Mouse (Mus musculus) testis, adult 2 months (tissue): ENCODE measurements at regions not wholly inside any gene's neighbourhood (a gene's known extent, or its start where the extent isn't known, plus 50 kb on each side); places are given as distances from the start of the nearest gene placed in this dataset.
"Not testable (repeated sequence)": the region's sequence is repeated elsewhere in the genome, so short reads cannot be mapped to it uniquely, and the experiment has no call there.

ENCODE experiments used
- H3K27ac ChIP-seq: fragments of 200-500 bp; 2 replicates; pipeline ENCODE4 v1.5.1; 2012; ENCODE audit warnings: low read depth, low read length; ENCODE audit not compliant: control insufficient read depth, insufficient read depth
- H3K27me3 ChIP-seq: fragments of 200-500 bp; 2 replicates; pipeline ENCODE4 v1.6.1; 2012; ENCODE audit warnings: mild to moderate bottlenecking, low read length, moderate library complexity; ENCODE audit not compliant: control insufficient read depth, insufficient read depth
- H3K36me3 ChIP-seq: fragments of 200-500 bp; 2 replicates; pipeline ENCODE4 v1.6.1; 2012; ENCODE audit warnings: mild to moderate bottlenecking, low read length; ENCODE audit not compliant: control insufficient read depth, insufficient read depth
- H3K4me1 ChIP-seq: fragments of 200-500 bp; 2 replicates; pipeline ENCODE4 v1.6.1; 2012; ENCODE audit warnings: low read length; ENCODE audit not compliant: control insufficient read depth, insufficient read depth
- H3K4me3 ChIP-seq: fragments of 200-500 bp; 2 replicates; pipeline ENCODE4 v1.5.1; 2012; ENCODE audit warnings: low read depth, mild to moderate bottlenecking, low read length, moderate library complexity, mixed read lengths; ENCODE audit not compliant: control insufficient read depth
- CTCF ChIP-seq: fragments of 200-500 bp; IDR thresholded peaks from 2 replicates; pipeline ENCODE4 v1.5.1; 2012; ENCODE audit warnings: low read depth, mild to moderate bottlenecking, inconsistent platforms, low read length, moderate library complexity; ENCODE audit not compliant: control insufficient read depth, insufficient read depth, insufficient replicate concordance
- POLR2A ChIP-seq: fragments of 200-500 bp; IDR thresholded peaks from 2 replicates; pipeline ENCODE4 v1.6.1; 2012; ENCODE audit warnings: low read depth, mild to moderate bottlenecking, inconsistent platforms, low read length, moderate library complexity; ENCODE audit not compliant: control insufficient read depth

DNA sequence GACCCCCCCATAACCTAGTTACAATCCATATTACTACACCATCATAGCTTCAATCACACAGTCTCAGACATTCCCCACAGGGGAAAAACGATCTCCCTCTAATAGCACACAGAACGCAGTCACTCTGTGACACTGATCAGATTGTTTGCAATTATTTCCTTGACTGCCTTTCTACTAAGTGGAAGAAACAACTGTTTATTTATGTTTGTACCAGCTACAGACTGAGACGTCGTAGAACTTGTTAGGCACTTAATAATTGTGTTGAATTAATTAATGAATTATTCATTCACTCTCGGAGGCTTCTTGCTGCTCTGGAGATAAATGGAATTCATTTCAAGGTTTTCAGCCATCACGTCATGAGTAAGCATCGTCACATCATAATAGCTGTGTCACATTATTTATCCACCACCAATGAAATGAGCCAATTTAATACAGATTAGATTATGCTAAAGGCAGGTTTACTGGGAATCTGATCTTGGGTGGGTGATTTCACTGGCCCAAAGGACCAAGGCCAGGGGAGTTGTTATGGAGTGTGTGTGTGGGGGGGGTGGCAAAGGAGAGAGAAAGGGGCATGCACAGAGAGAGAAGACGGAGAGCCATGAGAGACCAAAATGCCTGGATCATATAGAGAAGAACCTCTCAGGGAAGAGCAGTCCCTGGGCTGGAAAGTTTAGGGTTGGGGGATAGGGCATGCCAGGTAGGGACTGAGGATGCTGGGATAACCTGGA lies 355.7 kb upstream of the Zwint start:
- Histone ChIP-seq H3K4me1 (no peaks in the 10 kb centered on the region), H3K27me3 (no peaks in the 10 kb centered on the region)
- no peak for TF ChIP-seq CTCF
- no peak for TF ChIP-seq POLR2A

DNA sequence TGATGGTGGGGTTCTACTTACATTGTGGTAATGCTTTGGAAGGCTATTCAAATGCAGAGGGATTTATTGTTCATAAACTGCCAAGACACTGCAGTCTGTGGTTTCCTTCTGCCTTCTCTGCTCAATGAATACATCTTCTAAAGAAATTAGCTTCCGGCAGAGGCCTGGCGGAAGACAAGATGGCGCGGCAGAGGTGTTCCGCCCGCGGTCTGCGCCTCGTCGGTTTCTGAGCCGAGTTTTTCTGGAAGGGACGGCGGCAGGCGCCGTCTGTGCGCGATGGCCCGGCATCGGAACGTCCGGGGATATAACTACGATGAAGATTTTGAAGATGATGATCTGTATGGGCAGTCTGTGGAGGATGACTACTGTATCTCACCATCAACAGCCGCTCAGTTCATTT lies 345.6 kb upstream of the Zwint start:
- not testable (repeated sequence) for H3K36me3 ChIP-seq, H3K27ac ChIP-seq, H3K4me1 ChIP-seq, H3K27me3 ChIP-seq
- peak overlapping the region; percentile 17; the same call in 1 of the 2 replicates for H3K4me3 ChIP-seq

More for the DNA sequence above, 355.7 kb upstream of the Zwint start:
- no peaks in the 10 kb centered on the region for H3K36me3 ChIP-seq
- H3K27ac ChIP-seq: no peak overlapping the region
- H3K4me3 ChIP-seq: no peak overlapping the region

DNA sequence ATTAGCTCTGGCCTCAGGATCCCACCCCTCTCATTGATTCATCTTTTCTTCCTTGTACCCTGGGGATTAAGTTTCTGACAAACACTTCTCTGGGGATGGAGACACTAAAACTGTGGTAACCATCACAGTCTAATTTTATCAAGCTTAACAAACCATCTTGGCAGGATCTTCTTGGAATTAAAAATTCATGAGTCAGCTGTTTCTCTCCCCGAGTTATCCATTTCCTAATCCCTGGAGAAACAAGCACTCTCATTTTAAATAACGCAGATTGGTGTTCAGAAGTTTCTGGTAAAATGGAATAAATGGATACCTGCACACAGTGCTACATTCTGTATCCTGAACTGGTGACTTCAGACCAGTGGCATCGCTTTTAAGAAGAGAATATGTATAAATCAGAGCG lies 336.3 kb upstream of the Zwint start:
- no peak overlapping the region for H3K4me3 ChIP-seq
- TF ChIP-seq CTCF (no peak), POLR2A (no peak)
- no peaks in the 10 kb centered on the region for H3K36me3 ChIP-seq

DNA sequence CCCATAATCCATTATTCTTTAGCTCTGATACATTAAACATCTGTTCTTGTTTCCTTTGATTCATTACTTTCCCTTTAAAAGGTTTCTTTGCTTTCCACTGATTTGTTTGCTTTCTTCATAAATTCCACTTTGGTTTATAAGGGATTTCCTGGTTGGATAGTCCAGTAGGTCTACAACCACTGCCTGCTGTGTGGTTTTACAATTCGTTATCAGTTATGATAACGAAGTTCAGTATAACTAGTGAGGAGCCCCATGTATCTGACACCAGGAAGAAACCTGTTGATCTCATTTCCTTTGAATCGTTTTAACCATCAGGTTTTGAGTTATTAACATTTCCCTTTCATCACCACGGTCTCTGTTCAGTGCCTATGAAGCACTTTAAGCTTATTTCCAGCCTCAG lies 334.3 kb upstream of the Zwint start:
- Histone ChIP-seq H3K4me1 (no peaks in the 10 kb centered on the region), H3K4me3 (no peak overlapping the region), H3K36me3 (no peaks in the 10 kb centered on the region), H3K27me3 (no peaks in the 10 kb centered on the region), H3K27ac (no peak overlapping the region)
- no peak for TF ChIP-seq CTCF

More for the DNA sequence above, 336.3 kb upstream of the Zwint start:
- Histone ChIP-seq H3K27ac (no peak overlapping the region), H3K4me1 (no peaks in the 10 kb centered on the region), H3K27me3 (no peaks in the 10 kb centered on the region)

DNA sequence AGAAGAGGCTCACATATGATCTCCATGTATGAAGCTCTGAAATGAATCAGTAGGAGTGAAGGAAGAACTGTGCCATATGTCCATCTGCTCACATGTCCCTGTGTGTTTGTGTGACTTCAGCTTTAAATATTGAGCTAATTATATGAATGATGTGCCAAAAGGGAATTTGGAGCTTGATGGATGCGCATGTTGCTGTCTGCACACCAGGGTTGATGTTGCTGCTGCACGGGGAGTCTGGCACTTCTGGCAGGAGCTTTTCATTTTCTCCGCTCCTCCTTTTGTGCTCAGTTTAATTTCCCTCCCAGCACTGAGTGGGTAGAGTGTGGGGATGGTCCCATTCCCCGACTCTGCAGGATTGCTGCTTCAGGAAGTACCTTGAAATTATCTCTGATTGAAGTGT lies 328.0 kb upstream of the Zwint start:
- TF ChIP-seq POLR2A (no peak), CTCF (no peak)
- Histone ChIP-seq H3K27me3 (no peaks in the 10 kb centered on the region), H3K27ac (no peak overlapping the region), H3K4me1 (no peaks in the 10 kb centered on the region), H3K4me3 (no peak overlapping the region), H3K36me3 (no peaks in the 10 kb centered on the region)

DNA sequence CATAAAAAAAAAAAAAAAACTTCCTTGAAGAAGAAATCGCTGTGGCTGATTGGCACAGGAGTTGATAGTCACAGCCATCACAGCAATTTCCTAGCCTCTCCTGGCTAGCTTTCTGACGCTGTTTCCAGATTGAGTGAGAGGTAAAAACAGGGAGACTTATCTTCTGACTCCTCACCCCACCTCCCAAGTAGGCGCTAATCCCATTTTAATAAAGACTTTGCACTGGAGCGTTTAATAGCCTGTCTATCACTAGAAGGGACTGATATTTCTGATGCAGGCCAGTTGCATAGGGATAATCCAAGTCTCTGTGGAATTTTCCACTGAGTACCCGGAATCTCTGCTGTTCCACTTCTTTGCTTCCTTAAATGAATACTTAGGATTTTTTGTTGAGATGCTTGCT lies 307.4 kb upstream of the Zwint start:
- no peak for TF ChIP-seq CTCF
- no peak for TF ChIP-seq POLR2A
- no peaks in the 10 kb centered on the region for H3K4me1 ChIP-seq
- no peaks in the 10 kb centered on the region for H3K36me3 ChIP-seq
- H3K27ac ChIP-seq: no peak overlapping the region
- no peaks in the 10 kb centered on the region for H3K27me3 ChIP-seq
- no peak overlapping the region for H3K4me3 ChIP-seq

DNA sequence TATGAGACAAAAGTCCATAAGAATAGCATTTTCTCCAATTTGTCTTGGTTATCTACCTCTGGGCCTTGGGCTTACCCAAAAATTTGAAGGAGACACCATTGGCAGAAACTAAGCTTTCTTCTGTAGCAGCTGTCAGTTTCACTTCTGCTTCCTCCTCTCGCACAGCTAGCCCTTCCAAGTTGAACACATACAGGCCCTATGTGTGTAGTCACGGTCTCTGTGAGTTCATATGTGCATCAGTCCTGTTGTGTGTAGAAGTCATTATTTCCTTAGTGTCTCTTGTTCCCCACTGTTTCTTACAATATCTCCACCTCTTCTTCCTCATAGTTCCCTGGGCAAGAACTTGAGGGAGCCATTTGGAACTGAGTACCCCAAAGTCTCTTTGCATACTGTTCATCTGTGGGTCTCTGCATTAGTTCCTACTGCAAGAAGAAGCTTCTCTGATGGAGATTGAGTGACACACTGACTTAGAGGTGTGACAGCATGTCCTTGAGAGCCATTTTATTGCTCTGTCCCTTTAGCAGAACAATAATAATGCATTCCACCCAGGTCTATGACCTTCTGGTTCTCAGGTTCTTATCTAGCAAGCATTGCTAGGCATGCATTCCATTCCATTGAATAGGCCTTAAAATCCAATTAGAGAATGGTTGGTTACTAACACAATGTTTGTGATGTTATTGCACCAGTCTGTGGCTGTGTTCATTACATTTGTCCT lies 306.5 kb upstream of the Zwint start:
- no peak for TF ChIP-seq CTCF
- TF ChIP-seq POLR2A: no peak
- no peaks in the 10 kb centered on the region for H3K27me3 ChIP-seq
- H3K27ac ChIP-seq: no peak overlapping the region
- H3K4me1 ChIP-seq: no peaks in the 10 kb centered on the region
- H3K36me3 ChIP-seq: no peaks in the 10 kb centered on the region
- no peak overlapping the region for H3K4me3 ChIP-seq

DNA sequence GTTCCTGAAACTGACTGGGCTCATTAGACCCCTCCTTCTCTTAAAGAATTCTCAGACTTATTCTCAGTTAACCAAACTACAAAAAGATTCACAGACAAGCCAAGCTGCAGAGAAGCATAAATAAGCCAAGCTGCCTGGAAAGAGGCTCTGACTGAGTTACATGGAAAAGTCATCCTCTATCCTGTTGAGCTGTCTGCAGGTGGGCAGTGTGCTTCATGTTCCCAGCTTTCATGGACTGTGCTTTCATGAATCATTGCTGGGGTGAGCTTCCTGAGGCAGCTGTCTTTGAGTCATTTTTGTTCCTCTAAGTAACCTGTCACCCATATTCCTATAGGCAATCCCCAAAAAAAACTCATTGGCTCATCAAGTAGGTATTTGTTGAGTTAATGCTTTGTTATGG lies 301.8 kb upstream of the Zwint start:
- Histone ChIP-seq H3K4me3 (no peak overlapping the region), H3K4me1 (no peaks in the 10 kb centered on the region), H3K27me3 (no peaks in the 10 kb centered on the region), H3K27ac (no peak overlapping the region), H3K36me3 (no peaks in the 10 kb centered on the region)
- TF ChIP-seq CTCF (no peak), POLR2A (no peak)
